Mouse (Mus musculus): ENCODE measurements around the gene Gm49333. TPM values are rescaled to one million over a fixed set of nuclear protein-coding genes. Genes with fewer than 3 reads are reported as not detected.

Gm49333 gene
- polyA plus RNA-seq (2015; fragmentation: Nextera tagmentation; extraction: Ambion mirVana), result not detected in 2 replicates

GRCm38 (mm10) chr16:20611357-20612227 lies at the start of gene Gm49333, which contains the start of the genes Eef1akmt4 and Alg3:
Gene Gm49333, plus strand, starts transcription at chr16:20611610.
Gene Eef1akmt4, plus strand, starts transcription at chr16:20611593.
Gene Alg3, minus strand, starts transcription at chr16:20611735.
- 2% methylated on average over 41 of the region's 41 CpGs for WGBS
- Histone ChIP-seq H3K4me2 (peak within 1 kb of the TSS; percentile 90), H3K4me3 (peak within 1 kb of the TSS; percentile 83), H3K27ac (peak within 1 kb of the TSS; percentile 79), H3K9me3 (replicated peaks) (no peaks in the 10 kb centered on the region), H3K36me3 (peaks cover 6% of the 10 kb centered on the region), H3K27me3 (no peaks in the 10 kb centered on the region), H3K9ac (peak within 1 kb of the TSS; percentile 82), H3K4me1 (replicated peaks) (peaks cover 15% of the 10 kb centered on the region)
- peak; percentile 93 for ATAC-seq (replicated peaks; ENCODE audit: insufficient number of reproducible peaks, insufficient read depth, low FRiP score, low read depth)

- Histone ChIP-seq H3K4me2 (no peak overlapping the region), H3K27ac (no peak overlapping the region), H3K27me3 (no peaks in the 10 kb centered on the region), H3K9ac (no peak overlapping the region), H3K4me1 (replicated peaks) (no peaks in the 10 kb centered on the region), H3K9me3 (replicated peaks) (no peaks in the 10 kb centered on the region), H3K36me3 (peaks cover 22% of the 10 kb centered on the region), H3K4me3 (no peak overlapping the region)
- 65% methylated on average over 1 of the region's 1 CpGs for WGBS
- ATAC-seq (replicated peaks; ENCODE audit: insufficient number of reproducible peaks, insufficient read depth, low FRiP score, low read depth), result no peak
These were observed 46.3 kb upstream of the Gm49333 start for GRCm38 (mm10) chr16:20565075-20565474.

- H3K36me3 ChIP-seq, result no peaks in the 10 kb centered on the region
- H3K9me3 ChIP-seq (replicated peaks), result no peaks in the 10 kb centered on the region
- peak within 1 kb of the TSS; percentile 10; the same call in 1 of the 2 replicates for H3K9ac ChIP-seq
- H3K4me1 ChIP-seq (replicated peaks), result peaks cover 22% of the 10 kb centered on the region
- peak within 1 kb of the TSS; percentile 46 for H3K4me3 ChIP-seq
- H3K27ac ChIP-seq, result no peak within 1 kb of the TSS
- WGBS, result 1% methylated on average over 24 of the region's 24 CpGs
- ATAC-seq (replicated peaks; ENCODE audit: insufficient number of reproducible peaks, insufficient read depth, low FRiP score, low read depth), result no peak
- H3K4me2 ChIP-seq, result peak within 1 kb of the TSS; percentile 78
- H3K27me3 ChIP-seq, result peaks cover 67% of the 10 kb centered on the region
These were observed 22.0 kb upstream of the Gm49333 start, which contains the start of gene Vwa5b2 for GRCm38 (mm10) chr16:20589366-20589938. Gene Vwa5b2, plus strand, starts transcription at chr16:20589471.

GRCm38 (mm10) chr16:20589939-20590679 lies 21.3 kb upstream of the Gm49333 start:
- under 1% methylated on average over 38 of the region's 39 CpGs for WGBS
- no peak overlapping the region for H3K27ac ChIP-seq
- 0 out of 2 replicates have a peak overlapping the region, but pooled peaks have one; percentile 10 for H3K9ac ChIP-seq
- peak; percentile 69; the same call in 1 of the 2 replicates for ATAC-seq (replicated peaks; ENCODE audit: insufficient number of reproducible peaks, insufficient read depth, low FRiP score, low read depth)
- no peaks in the 10 kb centered on the region for H3K36me3 ChIP-seq
- peaks cover 71% of the 10 kb centered on the region for H3K27me3 ChIP-seq
- no peaks in the 10 kb centered on the region for H3K9me3 ChIP-seq (replicated peaks)
- H3K4me3 ChIP-seq, result peak overlapping the region; percentile 46
- H3K4me1 ChIP-seq (replicated peaks), result peaks cover 22% of the 10 kb centered on the region
- H3K4me2 ChIP-seq, result peak overlapping the region; percentile 78

GRCm38 (mm10) chr16:20590680-20591038 lies 20.8 kb upstream of the Gm49333 start:
- Histone ChIP-seq H3K4me2 (peak overlapping the region; percentile 78), H3K27ac (no peak overlapping the region), H3K36me3 (no peaks in the 10 kb centered on the region), H3K27me3 (peaks cover 71% of the 10 kb centered on the region), H3K4me1 (replicated peaks) (peaks cover 22% of the 10 kb centered on the region), H3K9me3 (replicated peaks) (no peaks in the 10 kb centered on the region), H3K9ac (0 out of 2 replicates have a peak overlapping the region, but pooled peaks have one; percentile 10), H3K4me3 (peak overlapping the region; percentile 46)
- no peak for ATAC-seq (replicated peaks; ENCODE audit: insufficient number of reproducible peaks, insufficient read depth, low FRiP score, low read depth)
- WGBS, result 4% methylated on average over 17 of the region's 17 CpGs

GRCm38 (mm10) chr16:20591076-20591705 lies 20.2 kb upstream of the Gm49333 start:
- 5% methylated on average over 48 of the region's 48 CpGs for WGBS
- peaks cover 71% of the 10 kb centered on the region for H3K27me3 ChIP-seq
- H3K9me3 ChIP-seq (replicated peaks), result no peaks in the 10 kb centered on the region
- H3K36me3 ChIP-seq, result no peaks in the 10 kb centered on the region
- peaks cover 22% of the 10 kb centered on the region for H3K4me1 ChIP-seq (replicated peaks)
- no peak overlapping the region for H3K9ac ChIP-seq
- ATAC-seq (replicated peaks; ENCODE audit: insufficient number of reproducible peaks, insufficient read depth, low FRiP score, low read depth), result no peak
- no peak overlapping the region for H3K27ac ChIP-seq
- H3K4me2 ChIP-seq, result peak overlapping the region; percentile 45
- H3K4me3 ChIP-seq, result peak overlapping the region; percentile 46

- H3K9me3 ChIP-seq (replicated peaks), result no peaks in the 10 kb centered on the region
- H3K36me3 ChIP-seq, result no peaks in the 10 kb centered on the region
- WGBS, result 66% methylated on average over 7 of the region's 7 CpGs
- H3K9ac ChIP-seq, result no peak overlapping the region
- H3K27me3 ChIP-seq, result peaks cover 47% of the 10 kb centered on the region
- no peak overlapping the region for H3K27ac ChIP-seq
- no peak overlapping the region for H3K4me2 ChIP-seq
- peaks cover 12% of the 10 kb centered on the region for H3K4me1 ChIP-seq (replicated peaks)
- no peak for ATAC-seq (replicated peaks; ENCODE audit: insufficient number of reproducible peaks, insufficient read depth, low FRiP score, low read depth)
- H3K4me3 ChIP-seq, result no peak overlapping the region
These were observed 16.2 kb upstream of the Gm49333 start for GRCm38 (mm10) chr16:20595060-20595673.

GRCm38 (mm10) chr16:20595737-20596136 lies 15.7 kb upstream of the Gm49333 start:
- Histone ChIP-seq H3K9me3 (replicated peaks) (no peaks in the 10 kb centered on the region), H3K9ac (no peak overlapping the region), H3K27ac (no peak overlapping the region), H3K36me3 (no peaks in the 10 kb centered on the region), H3K4me2 (no peak overlapping the region), H3K27me3 (peaks cover 44% of the 10 kb centered on the region), H3K4me1 (replicated peaks) (peaks cover 7% of the 10 kb centered on the region), H3K4me3 (no peak overlapping the region)
- 82% methylated on average over 4 of the region's 4 CpGs for WGBS
- no peak for ATAC-seq (replicated peaks; ENCODE audit: insufficient number of reproducible peaks, insufficient read depth, low FRiP score, low read depth)

GRCm38 (mm10) chr16:20596687-20597441 lies 14.5 kb upstream of the Gm49333 start:
- no peak overlapping the region for H3K9ac ChIP-seq
- no peak for ATAC-seq (replicated peaks; ENCODE audit: insufficient number of reproducible peaks, insufficient read depth, low FRiP score, low read depth)
- no peaks in the 10 kb centered on the region for H3K36me3 ChIP-seq
- H3K4me1 ChIP-seq (replicated peaks), result no peaks in the 10 kb centered on the region
- H3K27me3 ChIP-seq, result peaks cover 35% of the 10 kb centered on the region
- H3K9me3 ChIP-seq (replicated peaks), result no peaks in the 10 kb centered on the region
- WGBS, result 49% methylated on average over 7 of the region's 7 CpGs
- H3K27ac ChIP-seq, result no peak overlapping the region
- H3K4me3 ChIP-seq, result no peak overlapping the region
- no peak overlapping the region for H3K4me2 ChIP-seq

GRCm38 (mm10) chr16:20600511-20600910 lies 10.9 kb upstream of the Gm49333 start:
- no peak overlapping the region for H3K9ac ChIP-seq

More at GRCm38 (mm10) chr16:20600511-20600910, 10.9 kb upstream of the Gm49333 start:
- ATAC-seq (replicated peaks; ENCODE audit: insufficient number of reproducible peaks, insufficient read depth, low FRiP score, low read depth), result no peak
- 57% methylated on average over 5 of the region's 5 CpGs for WGBS
- Histone ChIP-seq H3K27ac (no peak overlapping the region), H3K36me3 (0 out of 2 replicates have a peak, but pooled peaks cover 5% of the 10 kb centered on the region), H3K4me2 (no peak overlapping the region), H3K27me3 (peaks cover 5% of the 10 kb centered on the region; the same call in 1 of the 2 replicates), H3K9me3 (replicated peaks) (no peaks in the 10 kb centered on the region), H3K4me3 (no peak overlapping the region), H3K4me1 (replicated peaks) (no peaks in the 10 kb centered on the region)
